Mouse (Mus musculus): ENCODE measurements around the gene Prss57. TPM values are rescaled to one million over a fixed set of nuclear protein-coding genes. Genes with fewer than 3 reads are reported as not detected.

The Prss57 gene
- 0.16 TPM in 1 of 2 replicates, not detected in the other for polyA plus RNA-seq (2012; ENCODE audit: low replicate concordance)

DNA sequence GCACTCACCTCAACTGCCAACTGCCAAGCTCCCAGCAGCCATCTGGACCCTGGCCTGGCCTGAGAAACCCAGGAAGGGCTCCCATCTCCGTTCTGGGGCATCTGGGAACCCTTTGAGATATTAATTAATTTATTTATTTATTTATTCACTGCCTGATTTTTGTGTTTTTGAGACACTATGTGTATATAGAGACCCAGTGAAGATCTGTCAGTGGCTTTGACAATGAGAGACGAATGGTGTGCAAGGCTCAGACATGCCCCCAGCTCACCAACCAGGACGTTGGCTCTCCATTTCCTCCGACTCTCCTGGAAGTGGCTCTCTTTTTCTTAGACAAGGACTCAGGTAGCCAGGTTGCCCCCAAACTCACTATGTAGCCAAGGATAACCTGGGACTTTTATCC lies at the start of gene Prss57:
TSS of gene Prss57 (minus strand) at position 101 of the 400 bp plus-strand sequence.

DNA sequence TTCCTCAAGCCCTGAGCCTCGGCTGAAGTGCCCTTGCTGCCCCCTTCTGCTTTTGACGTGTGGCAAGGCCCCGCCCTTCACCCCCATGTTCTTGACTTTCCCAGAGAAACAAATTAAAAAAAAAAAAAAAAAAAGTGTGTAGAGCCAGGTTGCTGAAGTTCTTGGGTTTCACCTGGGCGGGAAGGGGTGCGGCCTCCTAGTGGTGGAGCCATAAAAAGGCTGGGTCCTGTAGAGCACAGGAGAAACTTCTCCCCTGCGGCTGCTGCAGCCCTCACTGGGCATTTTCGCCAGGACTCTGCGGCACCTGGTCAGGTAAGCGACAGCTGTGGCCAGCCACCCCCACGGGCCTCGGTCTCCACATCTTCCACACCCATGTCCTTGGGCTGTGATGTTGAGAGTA lies 30.0 kb upstream of the Prss57 start, which contains the start of gene Misp:
TSS of gene Misp (plus strand) at position 208 of the 400 bp plus-strand sequence.

DNA sequence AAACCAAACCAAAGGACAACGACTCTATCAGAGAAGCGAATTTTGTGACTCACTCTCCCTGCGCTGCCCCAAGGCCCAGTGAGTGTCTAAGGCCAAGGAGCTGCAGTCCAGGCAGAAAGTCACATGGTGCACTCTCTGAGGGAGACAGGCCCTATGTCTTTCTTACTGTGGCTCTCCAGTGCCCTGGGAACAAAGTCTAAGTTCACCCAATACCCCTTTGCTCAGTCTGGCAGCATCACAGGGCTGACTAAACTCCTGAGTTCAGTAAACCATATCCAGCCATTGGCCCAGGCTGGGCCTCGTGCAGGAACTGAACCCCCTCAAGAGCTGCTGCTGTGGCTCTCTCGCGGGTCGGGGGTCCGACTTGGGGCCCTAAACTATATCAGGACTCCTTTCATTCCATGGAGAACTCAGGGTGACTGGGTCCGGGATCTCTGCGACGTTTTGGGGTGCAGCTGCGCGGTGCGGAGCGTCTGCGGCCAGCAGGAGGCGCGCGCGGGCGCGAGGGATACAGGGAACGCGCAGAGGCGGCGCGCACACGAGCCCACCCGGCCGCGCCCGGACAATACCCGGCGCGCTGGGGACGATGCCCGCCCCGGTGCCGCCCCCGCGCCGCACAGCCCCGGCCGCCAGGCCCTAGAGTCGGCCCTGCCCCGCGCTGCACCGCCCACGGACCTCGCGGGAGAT lies 2.4 kb upstream of the Prss57 start, which contains the start of gene Palm:
TSS of gene Palm (plus strand) at position 522 of the 687 bp plus-strand sequence.

DNA sequence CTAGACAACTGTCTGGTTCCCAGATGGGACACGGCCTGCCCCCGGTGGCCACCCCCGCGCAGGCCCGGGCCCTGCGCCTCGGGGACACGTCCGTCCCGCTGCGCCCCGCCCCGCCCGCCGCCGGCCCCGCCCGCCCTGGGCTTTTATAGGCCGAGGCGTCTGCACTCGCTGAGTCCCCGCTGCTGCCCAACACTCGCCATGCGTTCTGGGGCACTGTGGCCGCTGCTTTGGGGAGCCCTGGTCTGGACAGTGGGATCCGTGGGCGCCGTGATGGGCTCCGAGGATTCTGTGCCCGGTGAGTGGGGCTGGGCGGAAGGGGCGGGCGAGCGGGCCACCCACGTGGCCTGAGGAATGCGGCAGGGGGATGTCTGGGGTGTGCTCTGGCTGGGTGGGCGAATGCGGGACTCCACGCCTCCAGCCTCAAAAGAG lies 13.6 kb downstream of the Prss57 start, which contains the start of gene Fstl3:
TSS of gene Fstl3 (plus strand) at position 170 of the 429 bp plus-strand sequence.

DNA sequence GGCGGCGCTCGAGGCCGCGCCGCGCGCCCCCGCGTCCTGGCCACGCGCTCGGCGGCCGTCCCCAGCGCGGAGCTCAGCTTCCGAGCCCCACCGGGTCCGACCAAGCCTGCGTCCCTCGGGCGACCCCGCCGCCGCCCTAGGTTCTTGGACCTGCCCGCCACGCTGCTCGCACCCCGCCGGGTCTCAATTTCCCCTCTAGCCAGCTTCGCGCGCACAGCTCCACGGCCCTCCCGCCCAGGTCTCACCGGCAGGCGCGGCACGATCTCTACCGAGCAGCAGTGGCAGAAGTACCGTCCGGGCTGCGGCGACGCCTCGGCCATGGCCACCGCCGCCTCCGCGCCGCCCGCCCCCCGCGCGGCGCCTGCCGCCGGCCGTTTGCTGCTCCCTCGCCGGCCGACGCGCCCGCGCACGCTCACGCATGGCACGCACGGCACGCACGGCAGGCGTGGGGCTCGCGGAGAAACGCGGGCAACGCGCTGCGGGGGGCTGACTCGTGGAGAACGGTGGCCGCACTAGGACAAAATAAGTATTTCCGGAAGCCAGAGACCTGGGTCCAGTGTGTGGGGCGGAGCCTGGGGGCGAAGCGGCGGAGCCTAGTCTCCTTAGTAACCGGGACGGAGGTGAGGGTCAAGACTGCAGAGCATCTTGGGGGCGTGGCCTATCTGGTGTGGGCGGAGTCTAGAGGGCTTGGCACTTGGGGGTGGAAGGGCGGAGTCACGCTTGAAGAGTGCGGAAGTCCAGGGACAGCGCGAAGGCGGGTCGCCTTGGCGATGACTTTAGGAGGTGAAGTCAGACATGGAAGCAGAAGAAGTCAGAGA lies 24.0 kb downstream of the Prss57 start, which contains the start of gene Rnf126:
TSS of gene Rnf126 (minus strand) at position 445 of the 818 bp plus-strand sequence.

DNA sequence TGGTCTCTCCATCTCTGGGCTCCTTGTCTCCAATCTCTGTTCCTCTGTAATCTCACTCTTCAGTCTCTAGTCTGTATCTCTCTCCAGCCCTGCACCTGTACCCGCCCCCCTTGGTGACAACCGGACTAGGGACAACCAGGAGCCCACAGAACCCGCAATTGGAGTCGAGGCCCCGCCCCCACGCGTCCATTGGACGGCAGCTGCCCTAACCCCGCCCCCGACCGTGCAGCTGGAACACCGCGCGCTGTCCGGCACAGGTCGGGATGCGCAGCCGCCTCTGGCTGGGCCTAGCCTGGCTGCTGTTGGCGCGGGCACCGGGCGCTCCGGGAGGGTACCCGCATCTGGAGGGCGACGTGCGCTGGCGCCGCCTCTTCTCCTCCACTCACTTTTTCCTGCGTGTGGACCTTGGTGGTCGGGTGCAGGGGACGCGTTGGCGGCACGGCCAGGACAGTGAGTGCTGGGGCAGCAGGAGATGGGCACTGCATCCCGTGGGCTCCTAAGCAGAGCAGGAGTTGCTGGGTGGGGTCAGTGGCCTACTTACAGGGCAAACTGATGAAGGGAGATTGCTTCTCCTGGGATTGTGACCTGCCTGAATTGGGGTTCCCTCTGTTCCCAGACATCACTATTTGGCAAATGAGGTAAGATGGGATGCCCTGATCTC lies 35.8 kb downstream of the Prss57 start, which contains the start of gene Fgf22:
TSS of gene Fgf22 (plus strand) at position 221 of the 661 bp plus-strand sequence.

DNA sequence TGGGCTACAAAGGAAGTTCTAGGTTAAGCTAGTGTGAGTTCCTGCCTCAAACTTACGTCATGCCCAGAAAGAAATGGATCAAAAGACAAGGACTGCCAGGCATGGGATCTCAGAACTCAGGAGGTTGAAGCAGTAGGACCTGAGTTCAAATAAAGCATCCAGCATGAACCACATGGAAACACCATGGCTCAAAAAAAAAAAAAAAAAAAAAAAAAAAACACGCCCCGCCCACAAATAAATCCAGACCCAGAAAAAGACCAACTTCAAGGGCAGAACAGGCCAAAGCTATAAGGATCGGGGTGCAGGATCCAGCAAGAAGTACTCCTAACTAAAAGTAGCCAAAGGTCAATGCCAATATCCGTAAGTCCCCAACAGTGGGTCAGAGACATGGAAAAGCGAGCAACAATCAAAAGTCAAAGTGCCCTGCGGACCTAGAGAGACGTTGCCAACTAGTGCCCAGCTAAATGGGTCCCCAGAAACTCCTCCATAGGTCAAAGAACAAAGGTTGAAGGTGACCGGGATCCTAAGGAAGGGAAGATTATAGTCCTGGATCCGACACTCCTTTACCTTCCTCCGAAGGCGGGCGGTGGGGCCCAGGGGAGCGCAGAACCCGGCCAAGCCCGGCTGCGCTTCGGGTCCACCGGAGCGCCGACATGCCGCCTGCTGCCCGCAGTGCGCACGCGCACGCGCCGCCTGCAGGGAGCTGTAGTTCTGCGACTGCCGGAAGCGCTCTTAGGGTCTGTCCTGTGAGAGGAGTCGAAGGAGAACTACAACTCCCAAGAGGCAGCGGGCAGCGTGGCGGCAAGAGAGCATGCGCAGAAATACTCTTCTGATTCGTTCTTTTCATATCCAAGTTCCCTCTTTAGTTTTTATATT lies 44.6 kb downstream of the Prss57 start, which contains the start of gene Polrmt:
TSS of gene Polrmt (minus strand) at position 684 of the 876 bp plus-strand sequence.

Other genes starting within 250 kb of the Prss57 start
- gene Mier2, start 235.8 kb downstream of the Prss57 start, polyA plus RNA-seq (2012; ENCODE audit: low replicate concordance) = 82.6 and 91.5 TPM in 2 replicates
- gene Theg, start 203.6 kb downstream of the Prss57 start, polyA plus RNA-seq (2012; ENCODE audit: low replicate concordance) = not detected in 2 replicates
- 0.02 TPM in 1 of 2 replicates, not detected in the other for gene C2cd4c, start 176.9 kb downstream of the Prss57 start, polyA plus RNA-seq (2012; ENCODE audit: low replicate concordance)
- gene Shc2, start 153.0 kb downstream of the Prss57 start, polyA plus RNA-seq (2012; ENCODE audit: low replicate concordance) = 0.07 and 0.15 TPM in 2 replicates
- gene Odf3l2, start 145.2 kb downstream of the Prss57 start, polyA plus RNA-seq (2012; ENCODE audit: low replicate concordance) = not detected in 2 replicates
- gene Madcam1, start 126.4 kb downstream of the Prss57 start, polyA plus RNA-seq (2012; ENCODE audit: low replicate concordance) = 1.2 and 4.1 TPM in 2 replicates
- gene Tpgs1, start 121.6 kb downstream of the Prss57 start, polyA plus RNA-seq (2012; ENCODE audit: low replicate concordance) = 124 and 133 TPM in 2 replicates
- 509 and 614 TPM in 2 replicates for gene Cdc34, start 108.8 kb downstream of the Prss57 start, polyA plus RNA-seq (2012; ENCODE audit: low replicate concordance)
- 0.73 and 5.0 TPM in 2 replicates for gene Gzmm, start 101.9 kb downstream of the Prss57 start, polyA plus RNA-seq (2012; ENCODE audit: low replicate concordance)
- 1,297 and 3,633 TPM in 2 replicates for gene Bsg, start 86.5 kb downstream of the Prss57 start, polyA plus RNA-seq (2012; ENCODE audit: low replicate concordance)
- gene Hcn2, start 74.3 kb downstream of the Prss57 start, polyA plus RNA-seq (2012; ENCODE audit: low replicate concordance) = 3.5 and 7.7 TPM in 2 replicates
- gene Polrmt, start 44.4 kb downstream of the Prss57 start, polyA plus RNA-seq (2012; ENCODE audit: low replicate concordance) = 55.2 and 56.1 TPM in 2 replicates
- 0.23 TPM in 1 of 2 replicates, not detected in the other for gene Fgf22, start 35.9 kb downstream of the Prss57 start, polyA plus RNA-seq (2012; ENCODE audit: low replicate concordance)
- gene Rnf126, start 24.0 kb downstream of the Prss57 start, polyA plus RNA-seq (2012; ENCODE audit: low replicate concordance) = 437 and 591 TPM in 2 replicates
- 1.4 and 2.5 TPM in 2 replicates for gene Fstl3, start 13.7 kb downstream of the Prss57 start, polyA plus RNA-seq (2012; ENCODE audit: low replicate concordance)
- 6.9 and 13.2 TPM in 2 replicates for gene Palm, start 2.6 kb upstream of the Prss57 start, polyA plus RNA-seq (2012; ENCODE audit: low replicate concordance)
- gene Misp, start 30.0 kb upstream of the Prss57 start, polyA plus RNA-seq (2012; ENCODE audit: low replicate concordance) = 0.45 TPM in 1 of 2 replicates, not detected in the other
- gene Ptbp1, start 63.5 kb upstream of the Prss57 start, polyA plus RNA-seq (2012; ENCODE audit: low replicate concordance) = 557 and 1,313 TPM in 2 replicates
- gene Prtn3, start 83.5 kb upstream of the Prss57 start, polyA plus RNA-seq (2012; ENCODE audit: low replicate concordance) = 10.8 and 17.6 TPM in 2 replicates
- gene Plppr3, start 83.7 kb upstream of the Prss57 start, polyA plus RNA-seq (2012; ENCODE audit: low replicate concordance) = 0.51 and 0.96 TPM in 2 replicates
- gene Elane, start 95.3 kb upstream of the Prss57 start, polyA plus RNA-seq (2012; ENCODE audit: low replicate concordance) = 4.2 and 5.4 TPM in 2 replicates
- not detected in 2 replicates for gene Cfd, start 99.9 kb upstream of the Prss57 start, polyA plus RNA-seq (2012; ENCODE audit: low replicate concordance)
- 54.4 and 61.9 TPM in 2 replicates for gene Med16, start 118.0 kb upstream of the Prss57 start, polyA plus RNA-seq (2012; ENCODE audit: low replicate concordance)
- gene Gm26602, start 119.9 kb upstream of the Prss57 start, polyA plus RNA-seq (2012; ENCODE audit: low replicate concordance) = not detected in 2 replicates
- gene Kiss1r, start 126.0 kb upstream of the Prss57 start, polyA plus RNA-seq (2012; ENCODE audit: low replicate concordance) = 0.52 and 0.64 TPM in 2 replicates
- gene R3hdm4, start 130.2 kb upstream of the Prss57 start, polyA plus RNA-seq (2012; ENCODE audit: low replicate concordance) = 102 and 146 TPM in 2 replicates
- gene Arid3a, start 136.1 kb upstream of the Prss57 start, polyA plus RNA-seq (2012; ENCODE audit: low replicate concordance) = 59.2 and 117 TPM in 2 replicates
- gene Wdr18, start 169.2 kb upstream of the Prss57 start, polyA plus RNA-seq (2012; ENCODE audit: low replicate concordance) = 67.7 and 87.8 TPM in 2 replicates
- gene Grin3b, start 179.8 kb upstream of the Prss57 start, polyA plus RNA-seq (2012; ENCODE audit: low replicate concordance) = 0.12 and 0.17 TPM in 2 replicates
- gene Tmem259, start 193.4 kb upstream of the Prss57 start, polyA plus RNA-seq (2012; ENCODE audit: low replicate concordance) = 658 and 1,473 TPM in 2 replicates
- 222 and 247 TPM in 2 replicates for gene Cnn2, start 197.6 kb upstream of the Prss57 start, polyA plus RNA-seq (2012; ENCODE audit: low replicate concordance)
- 37.0 and 54.4 TPM in 2 replicates for gene Abca7, start 205.5 kb upstream of the Prss57 start, polyA plus RNA-seq (2012; ENCODE audit: low replicate concordance)
- 156 and 353 TPM in 2 replicates for gene Arhgap45, start 225.7 kb upstream of the Prss57 start, polyA plus RNA-seq (2012; ENCODE audit: low replicate concordance)
- gene Polr2e, start 248.8 kb upstream of the Prss57 start, polyA plus RNA-seq (2012; ENCODE audit: low replicate concordance) = 53.8 and 132 TPM in 2 replicates

Data from leukemia stem cell, adult 10-12 weeks (primary cell).